Comparison of ENCODE assay signal across 8 mouse cellular contexts in the genomic region with DNA sequence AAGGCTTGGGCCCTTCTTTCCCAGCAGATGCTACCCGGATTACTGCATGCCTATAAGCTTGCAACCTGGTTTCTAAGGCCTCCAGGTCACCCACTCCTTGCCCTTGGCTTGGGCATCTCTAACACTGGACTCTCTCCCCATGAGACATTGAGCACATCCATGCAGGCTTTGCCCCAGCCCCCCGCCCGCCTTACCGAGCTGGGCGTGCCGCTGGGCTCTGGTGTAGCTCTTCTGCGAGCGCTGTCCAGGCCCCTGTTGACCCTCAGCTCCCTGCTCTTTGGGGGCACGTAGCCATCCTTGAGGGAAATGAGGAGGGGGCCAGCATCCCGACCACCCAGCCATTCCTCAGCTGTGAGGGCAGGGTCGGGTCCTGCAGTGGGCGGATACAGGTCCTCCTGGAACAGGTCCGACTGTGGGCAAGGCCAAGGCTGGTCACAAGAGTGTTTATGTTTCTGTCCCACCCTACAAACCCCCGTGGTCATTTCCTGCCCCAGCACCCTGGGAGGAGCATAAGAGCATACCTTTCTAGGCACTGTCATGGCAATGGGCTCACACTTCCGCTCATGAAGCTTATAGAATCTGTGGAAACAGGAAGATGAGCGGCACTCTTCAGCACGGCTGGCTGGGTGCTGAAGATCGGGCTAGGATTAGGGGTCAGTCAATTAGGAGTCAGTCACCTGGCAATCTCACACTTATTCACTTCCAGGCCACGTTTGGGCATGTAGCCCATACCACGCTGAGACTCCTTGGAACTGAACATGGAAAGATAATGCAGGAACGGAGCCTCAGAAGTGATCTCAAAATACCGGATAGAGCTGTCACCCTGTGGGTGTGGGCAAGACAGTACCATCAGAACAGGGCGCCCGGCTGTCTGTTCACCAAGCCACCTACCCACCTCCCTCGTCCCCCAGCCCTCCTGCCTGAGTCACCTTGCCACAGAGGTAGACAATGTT. TPM values are rescaled to one million over a fixed set of nuclear protein-coding genes. Genes with fewer than 3 reads are reported as not detected.
DNase-seq lines count a peak whose midpoint lies in the region; ATAC-seq and TF ChIP-seq lines count a peak whose summit lies in the region.

No protein-coding gene starts in this region.

- WGBS in heart, embryonic 15.5 days = 76% methylated on average over 25 of the region's 25 CpGs
- WGBS in spleen, adult 2 months = 81% methylated on average over 25 of the region's 25 CpGs
- WGBS in embryonic facial prominence, embryonic 10.5 days = 83% methylated on average over 25 of the region's 25 CpGs
- 86% methylated on average over 25 of the region's 25 CpGs for WGBS in neural tube, embryonic 13.5 days

- peak overlapping the region; percentile 56; the same call in 1 of the 2 replicates for H3K4me2 ChIP-seq in heart, embryonic 15.5 days
- 0 out of 2 replicates have a peak overlapping the region, but pooled peaks have one; percentile 80 for H3K4me2 ChIP-seq in neural tube, embryonic 13.5 days

- peaks cover 32% of the 10 kb centered on the region for H3K4me1 ChIP-seq in heart, embryonic 15.5 days (replicated peaks)
- H3K4me1 ChIP-seq in spleen, adult 2 months (ENCODE audit: control insufficient read depth, insufficient read depth, insufficient read length) = peaks cover 21% of the 10 kb centered on the region
- H3K4me1 ChIP-seq in embryonic facial prominence, embryonic 10.5 days = peaks cover 46% of the 10 kb centered on the region
- H3K4me1 ChIP-seq in neural tube, embryonic 13.5 days (replicated peaks) = peaks cover 63% of the 10 kb centered on the region

- no peak for DNase-seq in heart, postnatal 14 days
- no peak for DNase-seq in spleen, adult 2 months (ENCODE audit: low read depth in 1 of 2, low spot score in 2 of 2)
- DNase-seq in spleen, postnatal 14 days (ENCODE audit: low spot score in 2 of 2) = no peak
- DNase-seq in embryonic facial prominence, embryonic 10.5 days (ENCODE audit: low spot score) = no peak
- no peak for DNase-seq in urinary bladder, postnatal 4 days (ENCODE audit: low spot score in 2 of 2)
- DNase-seq in kidney, adult 8-10 months = no peak

- intact Hi-C loops in heart, postnatal 14 days (cut with DNase I) = no loop called here

- H3K9me3 ChIP-seq in heart, embryonic 15.5 days (replicated peaks) = no peaks in the 10 kb centered on the region
- H3K9me3 ChIP-seq in embryonic facial prominence, embryonic 10.5 days = no peaks in the 10 kb centered on the region
- no peaks in the 10 kb centered on the region for H3K9me3 ChIP-seq in neural tube, embryonic 13.5 days

- no peak for ATAC-seq in heart, embryonic 15.5 days (replicated peaks; ENCODE audit: insufficient number of reproducible peaks, insufficient read depth, low FRiP score, low read depth)
- no peak for ATAC-seq in neural tube, embryonic 13.5 days (ENCODE audit: low read depth)

- no peak for TF ChIP-seq CTCF in spleen, adult 2 months (IDR thresholded peaks at IDR 0.05; ENCODE audit: extremely low read depth, insufficient read depth, insufficient read length, insufficient replicate concordance)

- no peak overlapping the region for H3K27ac ChIP-seq in heart, embryonic 15.5 days
- peak overlapping the region; percentile 47 for H3K27ac ChIP-seq in spleen, adult 2 months (ENCODE audit: insufficient read depth, low read length)
- no peak overlapping the region; the same call in 1 of the 2 replicates for H3K27ac ChIP-seq in embryonic facial prominence, embryonic 10.5 days (replicated peaks)
- H3K27ac ChIP-seq in neural tube, embryonic 13.5 days (replicated peaks) = no peak overlapping the region

- no peaks in the 10 kb centered on the region for H3K36me3 ChIP-seq in heart, embryonic 15.5 days
- H3K36me3 ChIP-seq in spleen, adult 2 months (ENCODE audit: control insufficient read depth, insufficient read depth, low read length) = peaks cover 46% of the 10 kb centered on the region
- peaks cover 34% of the 10 kb centered on the region for H3K36me3 ChIP-seq in embryonic facial prominence, embryonic 10.5 days (replicated peaks)
- H3K36me3 ChIP-seq in neural tube, embryonic 13.5 days = peaks cover 20% of the 10 kb centered on the region

- peaks cover 40% of the 10 kb centered on the region for H3K27me3 ChIP-seq in heart, embryonic 15.5 days
- no peaks in the 10 kb centered on the region for H3K27me3 ChIP-seq in spleen, adult 2 months (ENCODE audit: control insufficient read depth, insufficient read depth, low read length)
- H3K27me3 ChIP-seq in embryonic facial prominence, embryonic 10.5 days (replicated peaks; ENCODE audit: low read depth, poor library complexity, severe bottlenecking) = peaks cover 38% of the 10 kb centered on the region
- peaks cover 1% of the 10 kb centered on the region; the same call in 1 of the 2 replicates for H3K27me3 ChIP-seq in neural tube, embryonic 13.5 days

- no peak overlapping the region for H3K4me3 ChIP-seq in heart, embryonic 15.5 days
- H3K4me3 ChIP-seq in spleen, adult 2 months (ENCODE audit: extremely low read depth, insufficient read depth, insufficient read length) = peak overlapping the region; percentile 9; the same call in 1 of the 2 replicates
- peak overlapping the region; percentile 23; the same call in 1 of the 2 replicates for H3K4me3 ChIP-seq in embryonic facial prominence, embryonic 10.5 days
- no peak overlapping the region for H3K4me3 ChIP-seq in neural tube, embryonic 13.5 days

- TF ChIP-seq POLR2A in spleen, adult 2 months (IDR thresholded peaks at IDR 0.05; ENCODE audit: low read depth, low read length) = no peak

- H3K9ac ChIP-seq in heart, embryonic 15.5 days = no peak overlapping the region
- no peak overlapping the region for H3K9ac ChIP-seq in neural tube, embryonic 13.5 days

RNA-seq across cellular contexts. Expression of a gene that starts 4.8 kb away (rescaled TPM):
- polyA plus RNA-seq in heart, embryonic 15.5 days (2015; fragmentation: Nextera tagmentation; extraction: Ambion mirVana) = 6.7 and 7.7 TPM in 2 replicates
- total RNA-seq in heart, postnatal 14 days (2021) = 1 to 10 TPM; 5.7 to 7.7 TPM
- polyA plus RNA-seq in spleen, adult 2 months (2012; rRNA removed) = 13.2 and 19.5 TPM in 2 replicates
- 14.4 and 15.1 TPM in 2 replicates for polyA plus RNA-seq in embryonic facial prominence, embryonic 10.5 days (2016; fragmentation: Nextera tagmentation; extraction: Ambion mirVana)
- polyA plus RNA-seq in neural tube, embryonic 13.5 days (2015; fragmentation: Nextera tagmentation; extraction: Ambion mirVana) = 16.2 and 20.5 TPM in 2 replicates

RNA-seq across cellular contexts. Expression of a gene that starts 5.1 kb away (rescaled TPM):
- polyA plus RNA-seq in heart, embryonic 15.5 days (2015; fragmentation: Nextera tagmentation; extraction: Ambion mirVana) = 87.6 and 98.0 TPM in 2 replicates
- 10 to 100 TPM; 49.2 to 51.2 TPM for total RNA-seq in heart, postnatal 14 days (2021)
- polyA plus RNA-seq in spleen, adult 2 months (2012; rRNA removed) = 37.4 and 51.8 TPM in 2 replicates
- polyA plus RNA-seq in embryonic facial prominence, embryonic 10.5 days (2016; fragmentation: Nextera tagmentation; extraction: Ambion mirVana) = 186 and 206 TPM in 2 replicates
- 109 and 143 TPM in 2 replicates for polyA plus RNA-seq in neural tube, embryonic 13.5 days (2015; fragmentation: Nextera tagmentation; extraction: Ambion mirVana)

RNA-seq across cellular contexts. Expression of a gene that starts 7.2 kb away (rescaled TPM):
- 13.5 and 71.8 TPM in 2 replicates for polyA plus RNA-seq in heart, embryonic 15.5 days (2015; fragmentation: Nextera tagmentation; extraction: Ambion mirVana)
- total RNA-seq in heart, postnatal 14 days (2021) = 10 to 100 TPM in 1 of 2 experiments, 1 to 10 TPM in 1; 8.8 to 28.1 TPM
- 1,755 and 1,932 TPM in 2 replicates for polyA plus RNA-seq in spleen, adult 2 months (2012; rRNA removed)
- polyA plus RNA-seq in embryonic facial prominence, embryonic 10.5 days (2016; fragmentation: Nextera tagmentation; extraction: Ambion mirVana) = 35.7 and 38.5 TPM in 2 replicates
- 92.4 and 107 TPM in 2 replicates for polyA plus RNA-seq in neural tube, embryonic 13.5 days (2015; fragmentation: Nextera tagmentation; extraction: Ambion mirVana)

RNA-seq across cellular contexts. Expression of a gene that starts 24.1 kb away (rescaled TPM):
- polyA plus RNA-seq in heart, embryonic 15.5 days (2015; fragmentation: Nextera tagmentation; extraction: Ambion mirVana) = 13.0 and 14.2 TPM in 2 replicates
- total RNA-seq in heart, postnatal 14 days (2021) = 10 to 100 TPM; 38.6 to 43.2 TPM
- 10.5 and 12.9 TPM in 2 replicates for polyA plus RNA-seq in spleen, adult 2 months (2012; rRNA removed)
- 0.32 and 0.40 TPM in 2 replicates for polyA plus RNA-seq in embryonic facial prominence, embryonic 10.5 days (2016; fragmentation: Nextera tagmentation; extraction: Ambion mirVana)
- polyA plus RNA-seq in neural tube, embryonic 13.5 days (2015; fragmentation: Nextera tagmentation; extraction: Ambion mirVana) = 1.4 and 2.1 TPM in 2 replicates

RNA-seq across cellular contexts. Expression of a gene that starts 51.2 kb away (rescaled TPM):
- polyA plus RNA-seq in heart, embryonic 15.5 days (2015; fragmentation: Nextera tagmentation; extraction: Ambion mirVana) = 21.0 and 33.5 TPM in 2 replicates
- total RNA-seq in heart, postnatal 14 days (2021) = 10 to 100 TPM; 24.6 to 28.6 TPM
- polyA plus RNA-seq in spleen, adult 2 months (2012; rRNA removed) = 31.4 and 32.3 TPM in 2 replicates
- 64.6 and 65.6 TPM in 2 replicates for polyA plus RNA-seq in embryonic facial prominence, embryonic 10.5 days (2016; fragmentation: Nextera tagmentation; extraction: Ambion mirVana)
- polyA plus RNA-seq in neural tube, embryonic 13.5 days (2015; fragmentation: Nextera tagmentation; extraction: Ambion mirVana) = 48.3 and 51.3 TPM in 2 replicates

Comparison
In these comparisons a context has a peak if more than half of its experiments do, and no peak if none do; other contexts are left out.
1. H3K4me3 ChIP-seq: peak in spleen, adult 2 months (single experiment) and embryonic facial prominence, embryonic 10.5 days (single experiment); none in heart, embryonic 15.5 days (single experiment) and neural tube, embryonic 13.5 days (single experiment).
2. RNA of a gene that starts 7.2 kb away (polyA plus RNA-seq): 1,755 to 1,932 TPM in spleen, adult 2 months; 92.4 to 107 TPM in neural tube, embryonic 13.5 days, 35.7 to 38.5 TPM in embryonic facial prominence, embryonic 10.5 days and 13.5 to 71.8 TPM in heart, embryonic 15.5 days; every median in the first group is over 10 times any median in the second.